Mouse (Mus musculus) testis, postnatal 14 days (tissue): Measurements from ENCODE around the gene Kpna6.
A peak's percentile ranks its signal among the peaks of the same experiment; 100 is the strongest.

ENCODE experiments used
- DNase-seq: peaks from one replicate; pipeline ENCODE4 v3.0.0; 2021; ENCODE audit warnings: low spot score

Gene Kpna6

GRCm38 (mm10) chr4:129648656-129649055, 23.9 kb downstream of the Kpna6 start:
- no peak for DNase-seq

- DNase-seq = no peak
Observed at GRCm38 (mm10) chr4:129645204-129645603, 27.4 kb downstream of the Kpna6 start.

DNA sequence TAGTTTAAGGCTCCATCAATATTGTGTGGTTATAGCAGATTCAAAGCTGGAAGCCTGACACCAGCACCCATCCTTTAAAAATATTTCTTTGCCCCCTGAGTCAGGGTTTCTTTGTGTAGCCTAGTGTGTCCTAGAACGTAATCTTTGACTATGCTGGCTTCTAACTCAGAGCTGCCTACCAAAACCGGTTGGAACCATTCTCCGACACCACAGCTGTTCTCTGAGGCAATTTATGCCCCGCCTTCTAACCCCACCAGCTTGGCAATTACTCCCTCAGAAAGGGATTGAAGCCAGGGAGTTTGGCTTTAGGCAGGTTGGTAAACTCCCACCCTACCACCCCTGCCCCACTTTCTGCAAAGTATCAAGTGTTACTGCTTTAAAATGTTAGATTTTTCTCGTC, 30.8 kb downstream of the Kpna6 start:
- no peak for DNase-seq

DNA sequence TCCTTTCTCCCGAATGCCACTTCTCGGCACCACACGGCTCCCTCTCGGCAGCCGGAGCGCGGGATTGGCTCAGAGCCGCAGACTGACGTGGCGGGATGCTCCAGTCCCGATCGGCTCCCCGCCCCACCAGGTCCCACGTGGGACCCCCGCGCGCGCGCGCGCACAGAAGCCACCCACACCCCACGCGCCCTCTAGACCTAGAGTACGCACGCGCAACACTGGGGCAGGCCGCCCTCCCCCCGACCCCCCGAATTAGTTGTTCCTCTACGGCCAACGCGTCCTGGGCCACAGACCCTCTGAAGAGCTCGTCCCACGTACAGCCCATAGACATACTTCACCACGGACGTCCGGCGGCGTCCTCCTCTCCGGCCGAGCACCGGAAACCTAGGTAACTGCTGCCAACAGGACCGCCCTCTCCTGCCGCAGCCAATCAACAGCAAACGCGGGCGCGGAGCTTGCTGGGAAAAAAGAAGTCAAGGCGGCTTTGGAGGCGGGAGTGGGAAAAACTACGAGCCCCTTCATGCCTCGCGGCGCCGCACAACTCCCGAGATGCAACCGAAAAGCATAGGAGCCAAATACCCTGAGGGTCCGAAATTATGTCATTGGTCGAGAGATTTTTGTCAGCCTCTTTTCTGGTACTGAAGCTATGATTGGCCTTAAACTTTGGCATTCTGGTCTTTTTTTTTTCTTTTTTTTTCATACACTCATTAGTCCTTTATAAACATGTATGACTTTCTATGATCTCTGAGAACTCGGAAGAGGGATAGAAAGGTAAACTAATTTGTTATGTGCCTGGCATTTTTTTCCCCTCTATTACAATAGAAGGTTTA, 31.7 kb downstream of the Kpna6 start, which contains the start of gene Txlna:
Gene Txlna (minus strand): TSS at position 428 of the 830 bp plus-strand sequence.
- DNase-seq = peak; percentile 97

GRCm38 (mm10) chr4:129640101-129640637, 32.4 kb downstream of the Kpna6 start:
- DNase-seq = peak; percentile 50

DNA sequence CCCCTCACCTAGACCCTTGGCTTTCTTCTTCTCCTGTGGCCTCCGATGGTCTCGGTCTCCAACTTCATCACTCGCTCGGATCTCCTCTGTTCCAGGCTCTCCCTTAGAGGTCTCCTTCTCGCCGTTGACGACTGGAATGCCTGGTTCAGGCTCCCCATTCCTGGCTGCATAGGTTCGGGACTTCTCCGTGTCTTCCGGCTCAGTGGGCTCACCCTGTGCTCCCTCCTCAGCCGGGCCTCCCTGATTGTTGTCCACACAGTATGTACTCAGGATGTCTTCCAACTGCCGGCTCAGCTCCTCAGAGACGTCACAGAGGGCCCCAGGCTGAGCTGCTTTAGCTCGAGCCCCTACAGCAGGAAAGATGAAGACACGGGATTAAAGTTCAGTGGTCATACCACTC, 33.3 kb downstream of the Kpna6 start:
- DNase-seq = no peak

GRCm38 (mm10) chr4:129633852-129634251, 38.7 kb downstream of the Kpna6 start:
- no peak for DNase-seq

DNA sequence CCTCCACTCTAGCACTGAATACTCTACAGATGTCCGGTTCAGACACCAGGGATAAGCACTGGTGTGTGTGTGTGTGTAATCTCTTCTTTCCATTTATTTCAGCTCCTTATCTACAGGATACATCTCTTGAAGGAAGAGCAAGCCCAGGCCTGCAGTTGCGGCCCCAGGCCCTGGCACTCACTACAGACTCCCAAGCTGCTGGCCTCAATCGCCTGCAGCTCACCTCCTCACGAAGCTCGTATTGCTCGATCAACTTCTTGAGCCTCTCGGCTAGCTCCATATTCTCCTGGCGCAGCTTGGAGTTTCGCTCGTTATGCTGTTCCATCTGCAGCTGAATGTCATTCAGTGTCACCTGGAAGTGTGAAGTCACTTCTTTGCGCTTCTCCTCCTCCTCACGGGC, 40.7 kb downstream of the Kpna6 start:
- no peak for DNase-seq

DNA sequence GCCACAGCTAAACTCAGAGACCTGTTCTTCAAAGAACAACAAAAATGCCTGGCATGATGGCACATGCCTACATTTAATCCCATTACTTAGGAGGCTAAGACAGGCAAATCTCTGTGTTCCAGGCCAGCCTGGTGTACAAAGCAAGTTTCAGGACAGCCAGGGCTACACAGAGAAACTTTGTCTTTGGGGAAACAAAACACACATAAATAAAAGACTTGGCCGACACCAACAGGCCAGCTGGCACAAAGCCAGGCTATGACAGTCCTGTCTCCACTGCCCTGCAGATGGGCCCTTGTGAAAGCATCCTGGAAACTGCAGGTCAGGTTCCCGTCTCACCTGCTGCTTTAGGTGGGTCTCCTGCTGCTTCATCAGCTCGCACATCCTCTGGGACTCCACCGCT, 41.6 kb downstream of the Kpna6 start:
- no peak for DNase-seq

GRCm38 (mm10) chr4:129626035-129626434, 46.5 kb downstream of the Kpna6 start:
- DNase-seq = no peak

DNA sequence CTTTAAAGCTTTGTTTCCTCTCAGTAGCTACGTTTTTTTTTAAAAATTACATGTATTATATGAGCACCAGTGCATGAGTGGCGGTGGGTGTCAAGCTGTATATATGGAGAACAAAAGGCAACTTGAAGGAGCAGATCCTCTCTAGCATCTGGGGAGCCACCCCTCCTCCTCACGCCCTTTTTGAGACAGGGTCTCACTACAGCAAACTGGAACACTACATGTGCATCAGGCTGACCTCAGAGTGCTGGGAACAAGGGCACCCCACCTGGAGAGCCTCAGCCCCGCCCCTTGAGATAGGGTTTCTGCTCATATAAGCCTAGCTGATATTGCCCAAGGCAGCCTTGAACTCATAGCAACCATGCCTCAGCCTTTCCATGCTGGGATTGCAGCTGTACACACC, 47.1 kb downstream of the Kpna6 start:
- no peak for DNase-seq

GRCm38 (mm10) chr4:129625029-129625370, 47.6 kb downstream of the Kpna6 start:
- no peak for DNase-seq

GRCm38 (mm10) chr4:129624281-129625028, 48.1 kb downstream of the Kpna6 start:
- DNase-seq = peak; percentile 80

GRCm38 (mm10) chr4:129623681-129624091, 48.9 kb downstream of the Kpna6 start, which contains the start of gene Ccdc28b:
Gene Ccdc28b (minus strand): TSS chr4:129623947.
- DNase-seq = no peak

DNA sequence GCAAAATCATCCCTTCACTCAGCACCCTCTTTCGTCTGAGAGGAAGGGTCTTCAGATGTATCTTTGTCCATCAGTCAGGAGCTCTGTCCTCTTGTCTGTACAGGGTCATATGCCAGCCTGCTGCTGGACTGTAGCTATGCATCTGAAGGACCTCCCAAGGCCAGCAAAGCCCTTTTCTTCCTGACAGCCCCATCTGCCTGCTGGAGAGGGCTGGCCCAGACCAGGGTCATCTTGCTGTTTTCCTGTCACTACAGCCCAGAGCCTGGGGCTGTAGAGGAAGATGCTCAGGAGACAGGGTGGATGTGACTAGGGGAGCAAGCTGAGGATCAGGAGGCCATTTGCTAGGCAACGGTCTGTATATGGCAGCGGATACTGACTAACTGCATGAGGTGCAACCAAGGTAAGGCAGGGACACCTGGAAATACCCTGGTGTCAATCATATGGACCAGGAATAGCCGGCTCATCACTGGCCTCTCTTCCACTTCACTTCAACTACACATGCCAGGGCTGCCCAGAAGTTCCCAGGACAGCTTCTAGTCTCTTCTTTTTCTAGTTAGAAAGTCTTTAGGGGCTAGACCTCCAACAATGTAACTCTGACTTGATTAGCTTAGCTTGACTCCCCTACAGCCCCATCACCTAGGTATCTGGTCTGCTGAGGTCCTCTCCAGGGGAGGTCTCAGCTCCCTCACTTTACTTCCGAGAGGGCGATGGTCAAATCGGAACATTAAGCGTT, 49.6 kb downstream of the Kpna6 start:
- no peak for DNase-seq

GRCm38 (mm10) chr4:129622120-129622802, 50.3 kb downstream of the Kpna6 start:
- DNase-seq = no peak

DNA sequence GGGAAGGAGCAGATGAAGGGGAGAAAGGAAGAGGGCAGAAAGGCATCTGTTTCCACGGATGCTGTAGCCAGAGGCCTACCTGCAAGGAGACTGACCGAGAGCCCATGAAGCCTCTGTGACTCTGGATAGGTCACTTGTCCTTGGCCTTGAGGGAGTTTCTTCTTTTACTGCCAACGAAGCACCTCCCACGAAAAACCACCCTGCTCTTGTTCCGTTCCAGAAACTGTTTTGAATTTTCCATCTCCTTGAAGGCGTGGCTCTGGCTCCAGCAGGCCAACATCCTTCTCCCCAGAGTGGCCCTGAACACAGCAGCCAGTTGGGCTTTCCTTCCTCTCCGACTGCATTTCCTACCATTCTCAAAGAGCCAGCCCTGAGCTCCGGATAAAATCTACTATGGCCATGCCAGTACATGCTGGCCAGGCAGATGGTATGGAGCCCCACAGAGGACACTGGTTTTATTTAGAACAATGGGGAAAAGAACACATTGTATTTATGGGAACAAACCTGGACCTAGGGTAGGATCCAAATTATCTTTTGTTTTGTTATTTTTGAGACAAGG, 51.2 kb downstream of the Kpna6 start:
- peak; percentile 68 for DNase-seq

DNA sequence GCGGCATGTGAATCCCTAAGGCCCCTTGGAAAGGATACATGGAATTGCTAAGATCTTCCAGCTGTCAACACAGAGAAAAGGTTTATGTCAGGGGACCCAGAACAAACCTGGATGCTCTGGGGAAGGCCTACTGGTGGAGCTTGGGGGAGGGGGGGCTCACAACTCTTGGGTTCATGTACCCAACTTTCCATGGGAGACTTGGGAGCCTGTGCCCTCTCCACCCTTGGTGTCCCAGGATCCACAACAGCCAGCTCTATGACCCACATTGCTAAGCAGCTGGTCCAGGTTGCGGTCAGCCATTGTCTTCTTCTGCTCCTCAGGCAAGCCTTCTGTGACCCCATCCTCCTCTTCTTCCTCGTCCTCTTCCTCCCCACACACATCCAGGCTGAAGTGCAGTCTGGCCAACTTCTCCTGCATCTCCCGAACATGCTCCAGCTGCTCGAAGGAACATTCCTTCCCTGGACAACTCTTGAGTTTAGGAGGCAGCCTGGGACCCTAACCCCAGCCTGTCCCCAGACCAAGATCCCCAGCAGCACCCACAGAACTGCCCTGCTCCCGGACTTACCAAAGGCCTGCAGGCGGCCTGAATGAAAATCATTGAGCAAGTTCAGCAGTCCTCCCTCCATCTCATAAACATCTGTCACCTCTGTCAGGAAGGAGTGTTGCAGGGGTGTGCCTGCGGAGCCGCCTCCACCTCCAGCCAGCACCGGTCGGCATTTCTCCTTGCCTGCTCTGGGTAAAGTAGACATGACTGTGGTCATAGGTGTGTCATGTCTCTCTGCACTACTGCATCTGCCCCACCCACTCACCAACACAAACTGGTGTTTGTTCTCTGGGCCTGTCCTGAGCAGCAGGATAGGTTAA, 51.9 kb downstream of the Kpna6 start:
- no peak for DNase-seq

GRCm38 (mm10) chr4:129618786-129619691, 53.5 kb downstream of the Kpna6 start, which contains the start of gene Iqcc:
Gene Iqcc (minus strand): TSS chr4:129619099.
- peak; percentile 94 for DNase-seq
